Mouse (Mus musculus): ENCODE data around the gene Fbxl17.

- no peak for TF ChIP-seq CTCF (IDR thresholded peaks at IDR 0.05; ENCODE audit: borderline replicate concordance, control insufficient read depth, extremely low read depth, insufficient read depth, low read length, poor library complexity)
- no peak for TF ChIP-seq POLR2A (IDR thresholded peaks at IDR 0.05; ENCODE audit: control insufficient read depth, extremely low read depth, insufficient read depth, low read length, poor library complexity)
Observed at GRCm38 (mm10) chr17:63356202-63356601, 143.6 kb downstream of the Fbxl17 start.
